Mouse (Mus musculus) hindbrain, embryonic 11.5 days (tissue): ENCODE results near the gene Nckap5. TPM values are rescaled to one million over a fixed set of nuclear protein-coding genes. Genes with fewer than 3 reads are reported as not detected.

Experiments
- ATAC-seq: fragments of 200-750 bp; cut with Nextera tagmentation; 2 replicates; pipeline ENCODE4 v1.8.0; 2017; ENCODE audit warnings: mild to moderate bottlenecking, moderate TSS enrichment, moderate library complexity; ENCODE audit not compliant: low FRiP score
- DNase-seq: peaks from one replicate; pipeline ENCODE4 v3.0.0-alpha.2; 2015; ENCODE audit warnings: low spot score
- H3K27ac ChIP-seq: fragments of 300-500 bp; sonication (generic); 2 replicates; pipeline ENCODE4 v1.5.1; 2014; ENCODE audit warnings: mild to moderate bottlenecking, low read depth, low read length
- H3K27me3 ChIP-seq: fragments of 300-500 bp; sonication (generic); 2 replicates; pipeline ENCODE4 v1.6.1; 2014; ENCODE audit warnings: mild to moderate bottlenecking, low read length, moderate library complexity, mixed read lengths; ENCODE audit not compliant: control insufficient read depth, insufficient read depth
- H3K36me3 ChIP-seq: fragments of 300-500 bp; sonication (generic); 2 replicates; pipeline ENCODE4 v1.6.1; 2014; ENCODE audit warnings: mild to moderate bottlenecking, low read length, moderate library complexity, mixed read lengths; ENCODE audit not compliant: control insufficient read depth, insufficient read depth
- H3K4me1 ChIP-seq: fragments of 300-500 bp; sonication (generic); replicated peaks from 2 replicates; pipeline ENCODE4 v1.6.1; 2014; ENCODE audit warnings: low read length, mixed read lengths; ENCODE audit not compliant: control insufficient read depth, insufficient read depth
- H3K4me2 ChIP-seq: fragments of 300-500 bp; sonication (generic); replicated peaks from 2 replicates; pipeline ENCODE4 v1.6.1; 2014; ENCODE audit warnings: mild to moderate bottlenecking, low read depth, low read length
- H3K4me3 ChIP-seq: fragments of 300-500 bp; sonication (generic); 2 replicates; pipeline ENCODE4 v1.5.1; 2014; ENCODE audit warnings: low read depth, low read length
- H3K9ac ChIP-seq: fragments of 300-500 bp; sonication (generic); 2 replicates; pipeline ENCODE4 v1.6.1; 2014; ENCODE audit warnings: low read depth, low read length
- H3K9me3 ChIP-seq: fragments of 300-500 bp; sonication (generic); 2 replicates; pipeline ENCODE4 v1.6.1; 2016; ENCODE audit warnings: low read length; ENCODE audit not compliant: control insufficient read depth
- WGBS: fragments of 180-500 bp; shearing (Covaris S2); extraction: QIAGEN DNeasy Blood & Tissue Kit; methylation state at CpG from one replicate; pipeline ENCODE4 v1.1.7; 2014; 5-methylcytosine and 5-hydroxymethylcytosine counted together
- polyA plus RNA-seq: library from polyadenylated mRNA; unstranded; fragments of >200 nt; fragmentation: Nextera tagmentation; extraction: Ambion mirVana; gene quantifications from 2 replicates; pipeline ENCODE4 v1.2.1, GENCODE M21; 2014

Nckap5 gene
- polyA plus RNA-seq: 17.2 and 23.5 TPM in 2 replicates

GRCm38 (mm10) chr1:126830031-126830927 is at the start of gene Nckap5:
Gene Nckap5, minus strand, starts transcription at chr1:126830799.
- Histone ChIP-seq H3K36me3 (no peaks in the 10 kb centered on the region), H3K4me2 (peak within 1 kb of the TSS; percentile 58), H3K27ac (no peak within 1 kb of the TSS), H3K4me3 (peak within 1 kb of the TSS; percentile 27), H3K9ac (peak within 1 kb of the TSS; percentile 2; the same call in 1 of the 2 replicates), H3K9me3 (no peaks in the 10 kb centered on the region), H3K27me3 (0 out of 2 replicates have a peak, but pooled peaks cover 2% of the 10 kb centered on the region), H3K4me1 (no peaks in the 10 kb centered on the region)
- ATAC-seq (peak; percentile 82), DNase-seq (peak; percentile 75)
- 2% methylated on average over 35 of the region's 35 CpGs for WGBS

DNA sequence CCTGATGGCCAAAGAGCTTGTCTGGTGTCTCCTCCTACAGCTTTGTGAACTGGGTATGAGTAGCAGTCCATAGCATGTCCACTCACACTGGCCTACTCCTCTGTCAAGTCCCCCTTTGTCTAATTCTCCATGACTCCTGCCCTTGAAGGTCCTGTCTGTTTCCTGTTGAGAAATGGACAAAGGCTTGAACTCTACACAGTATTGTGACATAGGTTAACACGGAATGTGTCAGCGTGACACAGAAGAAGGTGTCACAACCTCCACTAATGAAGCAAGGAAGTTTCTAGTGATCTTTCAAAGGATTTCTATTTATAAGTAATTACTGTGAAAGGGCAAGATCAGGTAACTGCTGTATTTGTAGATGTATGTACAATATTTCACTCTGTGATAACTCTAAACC is 46.9 kb upstream of the Nckap5 start:
- no peaks in the 10 kb centered on the region for H3K27me3 ChIP-seq
- no peaks in the 10 kb centered on the region for H3K36me3 ChIP-seq
- H3K9me3 ChIP-seq: no peaks in the 10 kb centered on the region
- 93% methylated on average over 2 of the region's 2 CpGs for WGBS
- no peak overlapping the region; the same call in 1 of the 2 replicates for H3K27ac ChIP-seq
- ATAC-seq: no peak
- H3K4me2 ChIP-seq: no peak overlapping the region
- no peak overlapping the region for H3K4me3 ChIP-seq
- H3K4me1 ChIP-seq: no peaks in the 10 kb centered on the region
- DNase-seq: no peak
- H3K9ac ChIP-seq: no peak overlapping the region

DNA sequence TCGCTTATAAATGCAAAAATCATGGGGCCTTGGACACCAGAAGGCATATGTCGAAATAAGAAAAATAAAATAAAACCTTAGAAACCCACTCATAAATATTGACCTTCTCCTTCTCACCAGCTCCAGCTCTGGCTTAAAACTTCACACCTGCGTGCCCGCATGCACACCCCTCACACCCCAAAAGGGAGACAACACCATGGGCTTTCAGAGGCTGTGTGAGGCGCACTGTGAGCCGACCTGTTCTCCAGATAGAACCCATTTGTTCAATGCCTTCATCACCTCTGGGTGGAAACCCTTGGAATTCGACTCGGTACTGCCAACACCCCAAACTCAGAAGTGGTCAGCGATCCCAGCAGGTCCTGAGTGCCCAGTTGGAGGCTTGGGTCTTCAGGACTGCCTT is 37.8 kb upstream of the Nckap5 start:
- Histone ChIP-seq H3K9ac (no peak overlapping the region), H3K27ac (no peak overlapping the region), H3K4me2 (no peak overlapping the region), H3K4me3 (no peak overlapping the region), H3K4me1 (peaks cover 2% of the 10 kb centered on the region; the same call in 1 of the 2 replicates), H3K36me3 (no peaks in the 10 kb centered on the region), H3K27me3 (no peaks in the 10 kb centered on the region), H3K9me3 (no peaks in the 10 kb centered on the region)
- DNase-seq (no peak), ATAC-seq (no peak)
- 91% methylated on average over 9 of the region's 9 CpGs for WGBS

DNA sequence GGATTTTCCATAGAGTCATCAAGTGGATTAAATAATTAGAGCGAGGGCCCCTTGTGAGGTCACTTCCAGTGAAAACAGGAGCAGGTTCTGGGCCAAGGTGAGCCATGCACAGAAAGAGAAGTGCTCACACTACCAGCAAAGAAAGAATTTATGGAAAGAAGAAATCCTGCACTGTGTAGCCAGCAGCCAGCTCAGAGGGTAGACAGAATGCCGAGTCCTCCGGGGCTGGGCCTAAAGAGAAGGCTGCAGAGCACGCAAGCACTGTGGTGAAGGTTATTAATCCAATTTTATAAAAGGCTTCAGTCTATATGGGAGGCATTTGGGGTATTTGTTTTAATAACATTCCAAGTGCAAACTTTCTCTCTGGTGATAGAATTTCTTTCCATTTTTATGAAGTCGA is 37.3 kb upstream of the Nckap5 start:
- no peak overlapping the region for H3K4me2 ChIP-seq
- H3K4me3 ChIP-seq: no peak overlapping the region
- H3K9ac ChIP-seq: no peak overlapping the region
- ATAC-seq: no peak
- H3K4me1 ChIP-seq: peaks cover 2% of the 10 kb centered on the region; the same call in 1 of the 2 replicates
- H3K27me3 ChIP-seq: no peaks in the 10 kb centered on the region
- 90% methylated on average over 5 of the region's 5 CpGs for WGBS
- DNase-seq: no peak
- no peak overlapping the region for H3K27ac ChIP-seq
- H3K36me3 ChIP-seq: no peaks in the 10 kb centered on the region
- H3K9me3 ChIP-seq: no peaks in the 10 kb centered on the region

- Histone ChIP-seq H3K4me1 (peaks cover 2% of the 10 kb centered on the region; the same call in 1 of the 2 replicates), H3K4me2 (no peak overlapping the region), H3K9ac (no peak overlapping the region), H3K27me3 (no peaks in the 10 kb centered on the region), H3K9me3 (no peaks in the 10 kb centered on the region), H3K27ac (no peak overlapping the region), H3K36me3 (no peaks in the 10 kb centered on the region), H3K4me3 (no peak overlapping the region)
- 13% methylated on average over 7 of the region's 7 CpGs for WGBS
- ATAC-seq: peak; percentile 83
- peak; percentile 52 for DNase-seq
Observed at GRCm38 (mm10) chr1:126865591-126866086, 35.0 kb upstream of the Nckap5 start.

GRCm38 (mm10) chr1:126861816-126862215 is 31.2 kb upstream of the Nckap5 start:
- peaks cover 2% of the 10 kb centered on the region; the same call in 1 of the 2 replicates for H3K4me1 ChIP-seq
- DNase-seq (peak; percentile 26), ATAC-seq (peak; percentile 31; the same call in 1 of the 2 replicates)
- H3K4me2 ChIP-seq: no peak overlapping the region
- H3K36me3 ChIP-seq: no peaks in the 10 kb centered on the region
- no peak overlapping the region for H3K4me3 ChIP-seq
- 0 out of 2 replicates have a peak, but pooled peaks cover 2% of the 10 kb centered on the region for H3K27me3 ChIP-seq
- no peak overlapping the region for H3K27ac ChIP-seq
- H3K9ac ChIP-seq: no peak overlapping the region
- WGBS: 26% methylated on average over 3 of the region's 3 CpGs
- H3K9me3 ChIP-seq: no peaks in the 10 kb centered on the region

DNA sequence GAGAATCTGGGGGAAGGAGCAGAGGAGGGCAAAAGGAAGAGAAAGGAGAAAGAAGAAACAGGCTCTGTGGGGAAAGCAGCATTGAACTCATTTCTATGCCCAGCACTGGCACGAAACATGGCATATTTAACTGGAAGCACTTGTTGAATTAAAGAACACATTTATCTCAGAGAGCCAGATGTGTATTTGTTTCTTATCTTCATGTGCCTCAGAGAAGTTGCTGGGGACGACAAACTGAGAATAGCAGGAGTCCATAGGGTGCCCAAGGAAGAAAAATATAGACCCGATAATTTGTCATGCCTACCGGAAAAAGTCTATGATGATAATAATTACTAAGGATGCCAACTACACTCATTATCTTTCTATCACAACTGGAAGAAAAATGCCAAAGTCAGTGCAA is 29.9 kb upstream of the Nckap5 start:
- H3K36me3 ChIP-seq: no peaks in the 10 kb centered on the region
- 90% methylated on average over 4 of the region's 4 CpGs for WGBS

DNA sequence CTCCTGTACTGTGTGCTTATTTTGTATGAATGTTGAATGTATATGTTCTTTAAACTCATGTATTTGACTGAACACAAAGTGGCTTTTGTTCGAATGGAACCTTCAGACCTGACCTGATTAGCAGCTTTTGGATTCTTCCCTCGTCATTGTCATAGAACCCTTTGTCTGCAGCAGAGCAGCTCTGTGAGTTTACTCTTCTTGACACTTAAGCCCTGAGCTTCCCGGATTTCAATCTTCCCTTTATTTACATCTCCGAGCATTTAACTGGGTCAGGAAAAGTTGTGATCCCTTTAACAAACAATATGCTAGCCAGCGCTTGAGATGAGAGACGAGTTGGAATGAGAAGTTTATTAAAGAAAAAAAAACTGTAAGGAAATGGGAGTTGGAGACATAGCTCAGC is 18.9 kb upstream of the Nckap5 start:
- H3K4me1 ChIP-seq: no peaks in the 10 kb centered on the region
- no peak for DNase-seq
- no peak overlapping the region for H3K9ac ChIP-seq
- H3K36me3 ChIP-seq: no peaks in the 10 kb centered on the region
- 55% methylated on average over 6 of the region's 6 CpGs for WGBS
- no peak overlapping the region for H3K4me3 ChIP-seq
- no peaks in the 10 kb centered on the region for H3K9me3 ChIP-seq
- no peak for ATAC-seq
- no peaks in the 10 kb centered on the region for H3K27me3 ChIP-seq
- H3K27ac ChIP-seq: no peak overlapping the region
- no peak overlapping the region for H3K4me2 ChIP-seq

More for the DNA sequence above, 29.9 kb upstream of the Nckap5 start:
- Histone ChIP-seq H3K9me3 (no peaks in the 10 kb centered on the region), H3K27me3 (0 out of 2 replicates have a peak, but pooled peaks cover 2% of the 10 kb centered on the region), H3K4me2 (no peak overlapping the region), H3K9ac (no peak overlapping the region), H3K27ac (no peak overlapping the region), H3K4me1 (0 out of 2 replicates have a peak, but pooled peaks cover 2% of the 10 kb centered on the region), H3K4me3 (no peak overlapping the region)
- DNase-seq (no peak), ATAC-seq (no peak)
